Mouse (Mus musculus) skeletal muscle tissue, adult 2 months (tissue): Measurements from ENCODE around the gene Hdac4.

Experiments
- DNase-seq: peaks from one replicate; pipeline ENCODE4 v3.0.0-alpha.2; 2012; ENCODE audit warnings: low read depth, low spot score

The Hdac4 gene

GRCm38 (mm10) chr1:91922235-91923152 is 273.0 kb downstream of the Hdac4 start:
- peak; percentile 31 for DNase-seq

GRCm38 (mm10) chr1:91921702-91922101 is 273.8 kb downstream of the Hdac4 start:
- no peak for DNase-seq

GRCm38 (mm10) chr1:91921279-91921678 is 274.2 kb downstream of the Hdac4 start:
- no peak for DNase-seq

- no peak for DNase-seq
Observed at GRCm38 (mm10) chr1:91920038-91920589, 275.4 kb downstream of the Hdac4 start.

GRCm38 (mm10) chr1:91918257-91918800 is 277.2 kb downstream of the Hdac4 start:
- DNase-seq = no peak

GRCm38 (mm10) chr1:91917596-91917995 is 277.9 kb downstream of the Hdac4 start:
- no peak for DNase-seq

GRCm38 (mm10) chr1:91915961-91916360 is 279.5 kb downstream of the Hdac4 start:
- no peak for DNase-seq

- no peak for DNase-seq
Observed at GRCm38 (mm10) chr1:91914648-91915047, 280.9 kb downstream of the Hdac4 start.

GRCm38 (mm10) chr1:91913850-91914249 is 281.6 kb downstream of the Hdac4 start:
- DNase-seq = peak; percentile 42

GRCm38 (mm10) chr1:91912227-91913119 is 283.0 kb downstream of the Hdac4 start:
- DNase-seq = no peak

- DNase-seq = no peak
Observed at GRCm38 (mm10) chr1:91905268-91905667, 290.2 kb downstream of the Hdac4 start.

- DNase-seq = peak; percentile 34
Observed at GRCm38 (mm10) chr1:91903241-91903981, 292.1 kb downstream of the Hdac4 start.

GRCm38 (mm10) chr1:91897078-91897477 is 298.4 kb downstream of the Hdac4 start:
- DNase-seq = no peak

GRCm38 (mm10) chr1:91894286-91894685 is 301.2 kb downstream of the Hdac4 start:
- DNase-seq = no peak

GRCm38 (mm10) chr1:91893598-91893997 is 301.9 kb downstream of the Hdac4 start:
- DNase-seq = no peak

GRCm38 (mm10) chr1:91883115-91883514 is 312.4 kb downstream of the Hdac4 start:
- DNase-seq = no peak

- no peak for DNase-seq
Observed at GRCm38 (mm10) chr1:91880899-91881298, 314.6 kb downstream of the Hdac4 start.

- DNase-seq = no peak
Observed at GRCm38 (mm10) chr1:91880156-91880555, 315.3 kb downstream of the Hdac4 start.
